Comparison of ENCODE assay signal across 9 mouse cellular contexts in the genomic region with DNA sequence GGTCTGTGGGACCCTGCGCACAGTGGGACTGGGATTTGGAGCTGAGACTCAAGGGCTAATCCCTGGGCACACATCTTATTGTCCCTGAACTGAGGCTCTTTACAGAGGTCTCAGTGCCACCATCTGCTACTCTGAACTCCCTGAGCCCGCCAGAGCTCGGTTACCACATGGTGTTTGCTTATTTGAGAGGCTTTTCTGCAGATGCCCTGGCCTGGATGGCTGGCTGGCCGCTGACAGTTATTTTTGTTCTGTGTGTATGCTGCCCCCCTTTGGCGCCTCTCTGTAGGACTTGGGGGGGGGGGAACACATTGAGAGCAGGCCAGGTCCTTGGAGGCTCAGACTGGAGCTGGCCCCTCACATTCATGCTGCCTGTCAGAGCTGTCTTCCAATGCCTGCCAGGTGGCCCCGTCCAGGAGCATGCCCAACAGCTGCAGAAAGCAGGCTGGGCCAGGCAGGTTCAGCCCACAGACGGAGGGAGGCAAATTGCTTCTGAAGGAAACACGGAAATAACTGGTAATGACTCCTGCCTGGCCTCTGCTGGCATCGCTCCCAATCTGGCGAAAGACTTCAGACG. TPM values are rescaled to one million over a fixed set of nuclear protein-coding genes. Genes with fewer than 3 reads are reported as not detected.
DNase-seq lines count a peak whose midpoint lies in the region; ATAC-seq and TF ChIP-seq lines count a peak whose summit lies in the region.
"Had no signal": no experiment of that assay in that cellular context is flagged by ENCODE, and none has a peak within 500 bp of the region (broad histone marks: within the 10 kb centered on the region; RNA-seq: fewer than 3 reads in every experiment).

No protein-coding gene starts in this region.

- no peak for DNase-seq in heart, postnatal 25 days (ENCODE audit: low spot score)
- DNase-seq in neural tube, embryonic 11.5 days (ENCODE audit: low spot score) = peak; percentile 56
- DNase-seq in spleen, adult 12 weeks (ENCODE audit: low spot score) = no peak
- DNase-seq in cerebellum, adult 9-10 months = no peak

- H3K4me2 ChIP-seq in heart, embryonic 12.5 days = peak overlapping the region; percentile 6; the same call in 1 of the 2 replicates
- peak overlapping the region; percentile 25 for H3K4me2 ChIP-seq in heart, embryonic 16.5 days (ENCODE audit: low read depth, low read length)
- no peak overlapping the region for H3K4me2 ChIP-seq in limb, embryonic 12.5 days
- no peak overlapping the region for H3K4me2 ChIP-seq in neural tube, embryonic 11.5 days (ENCODE audit: low read depth)

- intact Hi-C loops in heart, postnatal 25 days (cut with DNase I) = no loop called here

- no peak overlapping the region for H3K9ac ChIP-seq in heart, embryonic 12.5 days
- H3K9ac ChIP-seq in heart, embryonic 16.5 days (ENCODE audit: low read length) = 0 out of 2 replicates have a peak overlapping the region, but pooled peaks have one; percentile 5
- H3K9ac ChIP-seq in limb, embryonic 12.5 days (replicated peaks) = no peak overlapping the region
- no peak overlapping the region for H3K9ac ChIP-seq in neural tube, embryonic 11.5 days (ENCODE audit: low read length)

- 15% methylated on average over 11 of the region's 11 CpGs for WGBS in heart, embryonic 12.5 days
- WGBS in bone marrow, adult 2 months = 12% methylated on average over 11 of the region's 11 CpGs
- WGBS in heart, embryonic 16.5 days = 12% methylated on average over 11 of the region's 11 CpGs
- whole genome bisulfite sequencing in limb, embryonic 12.5 days = 13% methylated on average over 11 of the region's 11 CpGs
- WGBS in neural tube, embryonic 11.5 days = 33% methylated on average over 11 of the region's 11 CpGs

- H3K36me3 ChIP-seq in heart, embryonic 12.5 days = no peaks in the 10 kb centered on the region
- H3K36me3 ChIP-seq in heart, embryonic 16.5 days (ENCODE audit: control insufficient read depth, insufficient read depth) = no peaks in the 10 kb centered on the region
- no peaks in the 10 kb centered on the region for H3K36me3 ChIP-seq in limb, embryonic 12.5 days
- H3K36me3 ChIP-seq in neural tube, embryonic 11.5 days (ENCODE audit: control insufficient read depth, insufficient read depth, low read length) = no peaks in the 10 kb centered on the region

- peak overlapping the region; percentile 84 for H3K27ac ChIP-seq in heart, embryonic 12.5 days (ENCODE audit: poor library complexity, severe bottlenecking)
- no peak overlapping the region; the same call in 1 of the 2 replicates for H3K27ac ChIP-seq in bone marrow, adult 2 months (ENCODE audit: control insufficient read depth, insufficient read depth, low read depth, low read length, poor library complexity)
- peak overlapping the region; percentile 77 for H3K27ac ChIP-seq in heart, embryonic 16.5 days (ENCODE audit: low read length)
- peak overlapping the region; percentile 30 for H3K27ac ChIP-seq in limb, embryonic 12.5 days
- no peak overlapping the region for H3K27ac ChIP-seq in neural tube, embryonic 11.5 days (ENCODE audit: low read depth, low read length)
- H3K27ac ChIP-seq: macrophage had no signal

- H3K4me3 ChIP-seq in heart, embryonic 12.5 days = no peak overlapping the region
- H3K4me3 ChIP-seq in bone marrow, adult 2 months (replicated peaks; ENCODE audit: control insufficient read depth, low read depth, low read length) = no peak overlapping the region
- H3K4me3 ChIP-seq in heart, embryonic 16.5 days (ENCODE audit: low read length) = no peak overlapping the region
- no peak overlapping the region for H3K4me3 ChIP-seq in limb, embryonic 12.5 days (replicated peaks)
- H3K4me3 ChIP-seq in neural tube, embryonic 11.5 days (ENCODE audit: low read depth, low read length) = no peak overlapping the region

- peaks cover 17% of the 10 kb centered on the region for H3K4me1 ChIP-seq in heart, embryonic 12.5 days (replicated peaks)
- H3K4me1 ChIP-seq in bone marrow, adult 2 months (ENCODE audit: control insufficient read depth, insufficient read depth, low read length) = no peaks in the 10 kb centered on the region
- H3K4me1 ChIP-seq in heart, embryonic 16.5 days (ENCODE audit: control insufficient read depth, insufficient read depth, low read length) = peaks cover 14% of the 10 kb centered on the region
- peaks cover 25% of the 10 kb centered on the region for H3K4me1 ChIP-seq in limb, embryonic 12.5 days (replicated peaks)
- H3K4me1 ChIP-seq in neural tube, embryonic 11.5 days (ENCODE audit: control insufficient read depth, insufficient read depth, low read length) = no peaks in the 10 kb centered on the region

- H3K9me3 ChIP-seq in heart, embryonic 12.5 days (replicated peaks) = no peaks in the 10 kb centered on the region
- no peaks in the 10 kb centered on the region for H3K9me3 ChIP-seq in heart, embryonic 16.5 days (replicated peaks; ENCODE audit: control insufficient read depth, low read length)
- no peaks in the 10 kb centered on the region for H3K9me3 ChIP-seq in limb, embryonic 12.5 days
- H3K9me3 ChIP-seq in neural tube, embryonic 11.5 days (ENCODE audit: control insufficient read depth, low read length) = no peaks in the 10 kb centered on the region

- H3K27me3 ChIP-seq in heart, embryonic 12.5 days (replicated peaks) = peaks cover 34% of the 10 kb centered on the region
- no peaks in the 10 kb centered on the region for H3K27me3 ChIP-seq in heart, embryonic 16.5 days (ENCODE audit: control insufficient read depth, insufficient read depth, low read length)
- H3K27me3 ChIP-seq in limb, embryonic 12.5 days = peaks cover 26% of the 10 kb centered on the region
- H3K27me3 ChIP-seq in neural tube, embryonic 11.5 days (ENCODE audit: control insufficient read depth, insufficient read depth, low read length) = no peaks in the 10 kb centered on the region

- peak; percentile 87 for ATAC-seq in heart, embryonic 12.5 days (ENCODE audit: insufficient number of reproducible peaks, low FRiP score)
- peak; percentile 83 for ATAC-seq in heart, embryonic 16.5 days (replicated peaks; ENCODE audit: extremely low read depth, insufficient read depth, low FRiP score)
- peak; percentile 86 for ATAC-seq in limb, embryonic 12.5 days (ENCODE audit: insufficient number of reproducible peaks, insufficient read depth, low FRiP score, low TSS enrichment, low read depth)
- no peak for ATAC-seq in neural tube, embryonic 11.5 days (ENCODE audit: insufficient read depth, low FRiP score, low TSS enrichment)

- TF ChIP-seq POLR2A in bone marrow, adult 2 months (IDR thresholded peaks at IDR 0.05; ENCODE audit: borderline replicate concordance, control insufficient read depth, low read depth, low read length) = no peak

- TF ChIP-seq CTCF in bone marrow, adult 2 months (IDR thresholded peaks at IDR 0.05; ENCODE audit: control insufficient read depth, insufficient read depth, low read length) = peak; percentile 16; the same call in 1 of the 2 replicates

RNA-seq across cellular contexts. Expression of a gene that starts 19.9 kb away (rescaled TPM):
- polyA plus RNA-seq in heart, embryonic 12.5 days (2016; fragmentation: Nextera tagmentation; extraction: Ambion mirVana) = 55.7 and 61.9 TPM in 2 replicates
- total RNA-seq in heart, postnatal 25 days (2021) = 10 to 100 TPM; 48.6 to 52.4 TPM
- polyA plus RNA-seq in bone marrow, adult 2 months (2011; ENCODE audit: insufficient read depth, insufficient read length, low replicate concordance, missing spikeins) = 113 and 165 TPM in 2 replicates
- 49.1 and 78.9 TPM in 2 replicates for polyA plus RNA-seq in heart, embryonic 16.5 days (2015; fragmentation: Nextera tagmentation; extraction: Ambion mirVana)
- 72.9 and 73.8 TPM in 2 replicates for polyA plus RNA-seq in limb, embryonic 12.5 days (2016; fragmentation: Nextera tagmentation; extraction: Ambion mirVana)
- 64.1 and 73.0 TPM in 2 replicates for polyA plus RNA-seq in neural tube, embryonic 11.5 days (2014; fragmentation: Nextera tagmentation; extraction: Ambion mirVana)

RNA-seq across cellular contexts. Expression of a gene that starts 27.2 kb away (rescaled TPM):
- polyA plus RNA-seq in heart, embryonic 12.5 days (2016; fragmentation: Nextera tagmentation; extraction: Ambion mirVana) = 386 and 405 TPM in 2 replicates
- total RNA-seq in heart, postnatal 25 days (2021) = 100 to 1,000 TPM; 153 to 208 TPM
- 590 and 975 TPM in 2 replicates for polyA plus RNA-seq in bone marrow, adult 2 months (2011; ENCODE audit: insufficient read depth, insufficient read length, low replicate concordance, missing spikeins)
- 399 and 472 TPM in 2 replicates for polyA plus RNA-seq in heart, embryonic 16.5 days (2015; fragmentation: Nextera tagmentation; extraction: Ambion mirVana)
- 510 and 528 TPM in 2 replicates for polyA plus RNA-seq in limb, embryonic 12.5 days (2016; fragmentation: Nextera tagmentation; extraction: Ambion mirVana)
- 340 and 349 TPM in 2 replicates for polyA plus RNA-seq in neural tube, embryonic 11.5 days (2014; fragmentation: Nextera tagmentation; extraction: Ambion mirVana)

RNA-seq across cellular contexts. Expression of a gene that starts 35.8 kb away (rescaled TPM):
- 140 and 145 TPM in 2 replicates for polyA plus RNA-seq in heart, embryonic 12.5 days (2016; fragmentation: Nextera tagmentation; extraction: Ambion mirVana)
- 10 to 100 TPM; 57.7 to 67.6 TPM for total RNA-seq in heart, postnatal 25 days (2021)
- 103 and 127 TPM in 2 replicates for polyA plus RNA-seq in bone marrow, adult 2 months (2011; ENCODE audit: insufficient read depth, insufficient read length, low replicate concordance, missing spikeins)
- polyA plus RNA-seq in heart, embryonic 16.5 days (2015; fragmentation: Nextera tagmentation; extraction: Ambion mirVana) = 143 and 150 TPM in 2 replicates
- 156 and 159 TPM in 2 replicates for polyA plus RNA-seq in limb, embryonic 12.5 days (2016; fragmentation: Nextera tagmentation; extraction: Ambion mirVana)
- 150 and 160 TPM in 2 replicates for polyA plus RNA-seq in neural tube, embryonic 11.5 days (2014; fragmentation: Nextera tagmentation; extraction: Ambion mirVana)

Comparison
In these comparisons a context has a peak if more than half of its experiments do, and no peak if none do; other contexts are left out.
1. H3K27ac ChIP-seq: peak in heart, embryonic 12.5 days (single experiment), heart, embryonic 16.5 days (single experiment) and limb, embryonic 12.5 days (single experiment); none in bone marrow, adult 2 months (single experiment) and neural tube, embryonic 11.5 days (single experiment).
2. H3K4me2 ChIP-seq: peak in heart, embryonic 12.5 days (single experiment) and heart, embryonic 16.5 days (single experiment); none in limb, embryonic 12.5 days (single experiment) and neural tube, embryonic 11.5 days (single experiment).